Mouse (Mus musculus): ENCODE data around the gene Usp24. TPM values are rescaled to one million over a fixed set of nuclear protein-coding genes. Genes with fewer than 3 reads are reported as not detected.

The Usp24 gene
- polyA plus RNA-seq, 1 experiment from 2014 or later: 10.8 TPM

- ATAC-seq (ENCODE audit: low FRiP score, low read depth): no peak
- 85% methylated on average over 5 of the region's 5 CpGs for WGBS
Measured at GRCm38 (mm10) chr4:106470921-106471320, 154.9 kb downstream of the Usp24 start.

GRCm38 (mm10) chr4:106472335-106472734 lies 156.3 kb downstream of the Usp24 start:
- Histone ChIP-seq H3K9me3 (no peaks in the 10 kb centered on the region), H3K27me3 (peaks cover 17% of the 10 kb centered on the region; the same call in 1 of the 2 replicates), H3K4me3 (no peak overlapping the region), H3K36me3 (no peaks in the 10 kb centered on the region), H3K4me2 (replicated peaks) (no peak overlapping the region), H3K4me1 (no peaks in the 10 kb centered on the region), H3K9ac (replicated peaks) (no peak overlapping the region), H3K27ac (replicated peaks) (no peak overlapping the region)
- ATAC-seq (ENCODE audit: low FRiP score, low read depth): peak; percentile 68; the same call in 1 of the 2 replicates
- 14% methylated on average over 3 of the region's 3 CpGs for WGBS

More at GRCm38 (mm10) chr4:106470921-106471320, 154.9 kb downstream of the Usp24 start:
- H3K9ac ChIP-seq (replicated peaks): no peak overlapping the region
- H3K4me2 ChIP-seq (replicated peaks): no peak overlapping the region
- H3K9me3 ChIP-seq: no peaks in the 10 kb centered on the region
- no peak overlapping the region for H3K4me3 ChIP-seq
- H3K27ac ChIP-seq (replicated peaks): no peak overlapping the region
- H3K36me3 ChIP-seq: no peaks in the 10 kb centered on the region
- H3K4me1 ChIP-seq: no peaks in the 10 kb centered on the region
- peaks cover 16% of the 10 kb centered on the region; the same call in 1 of the 2 replicates for H3K27me3 ChIP-seq

GRCm38 (mm10) chr4:106474241-106474640 lies 158.2 kb downstream of the Usp24 start:
- 4% methylated on average over 6 of the region's 6 CpGs for WGBS
- no peak overlapping the region for H3K9ac ChIP-seq (replicated peaks)
- H3K4me2 ChIP-seq (replicated peaks): no peak overlapping the region
- peaks cover 17% of the 10 kb centered on the region; the same call in 1 of the 2 replicates for H3K27me3 ChIP-seq
- ATAC-seq (ENCODE audit: low FRiP score, low read depth): peak; percentile 75
- no peaks in the 10 kb centered on the region for H3K36me3 ChIP-seq
- H3K4me3 ChIP-seq: no peak overlapping the region
- H3K4me1 ChIP-seq: no peaks in the 10 kb centered on the region
- H3K9me3 ChIP-seq: no peaks in the 10 kb centered on the region
- H3K27ac ChIP-seq (replicated peaks): no peak overlapping the region

GRCm38 (mm10) chr4:106480545-106480944 lies 164.5 kb downstream of the Usp24 start:
- Histone ChIP-seq H3K27me3 (peaks cover 14% of the 10 kb centered on the region), H3K9ac (replicated peaks) (no peak overlapping the region), H3K4me2 (replicated peaks) (no peak overlapping the region), H3K4me3 (no peak overlapping the region), H3K27ac (replicated peaks) (no peak overlapping the region), H3K36me3 (no peaks in the 10 kb centered on the region), H3K4me1 (peaks cover 6% of the 10 kb centered on the region), H3K9me3 (no peaks in the 10 kb centered on the region)
- WGBS: 76% methylated on average over 3 of the region's 3 CpGs
- ATAC-seq (ENCODE audit: low FRiP score, low read depth): no peak

GRCm38 (mm10) chr4:106483215-106483727 lies 167.3 kb downstream of the Usp24 start:
- Histone ChIP-seq H3K9ac (replicated peaks) (no peak overlapping the region), H3K4me2 (replicated peaks) (no peak overlapping the region), H3K36me3 (no peaks in the 10 kb centered on the region), H3K9me3 (no peaks in the 10 kb centered on the region), H3K4me3 (no peak overlapping the region), H3K4me1 (peaks cover 6% of the 10 kb centered on the region), H3K27ac (replicated peaks) (no peak overlapping the region), H3K27me3 (peaks cover 10% of the 10 kb centered on the region)
- 45% methylated on average over 7 of the region's 7 CpGs for WGBS
- no peak for ATAC-seq (ENCODE audit: low FRiP score, low read depth)

- peaks cover 6% of the 10 kb centered on the region for H3K4me1 ChIP-seq
- 96% methylated on average over 1 of the region's 1 CpGs for WGBS
- no peak overlapping the region for H3K27ac ChIP-seq (replicated peaks)
- no peaks in the 10 kb centered on the region for H3K9me3 ChIP-seq
- no peaks in the 10 kb centered on the region for H3K36me3 ChIP-seq
- H3K4me3 ChIP-seq: no peak overlapping the region
- ATAC-seq (ENCODE audit: low FRiP score, low read depth): no peak
- no peak overlapping the region for H3K4me2 ChIP-seq (replicated peaks)
- H3K27me3 ChIP-seq: peaks cover 10% of the 10 kb centered on the region
- no peak overlapping the region for H3K9ac ChIP-seq (replicated peaks)
Measured at GRCm38 (mm10) chr4:106483831-106484230, 167.8 kb downstream of the Usp24 start.

GRCm38 (mm10) chr4:106490620-106491019 lies 174.6 kb downstream of the Usp24 start:
- H3K9me3 ChIP-seq: no peaks in the 10 kb centered on the region
- no peak overlapping the region for H3K4me3 ChIP-seq
- H3K4me1 ChIP-seq: no peaks in the 10 kb centered on the region
- H3K27me3 ChIP-seq: no peaks in the 10 kb centered on the region
- H3K4me2 ChIP-seq (replicated peaks): no peak overlapping the region
- H3K27ac ChIP-seq (replicated peaks): no peak overlapping the region
- 66% methylated on average over 4 of the region's 4 CpGs for WGBS
- no peak for ATAC-seq (ENCODE audit: low FRiP score, low read depth)
- no peak overlapping the region for H3K9ac ChIP-seq (replicated peaks)
- H3K36me3 ChIP-seq: no peaks in the 10 kb centered on the region

Other genes starting within 250 kb of the Usp24 start
- 1.8 and 1.9 TPM in 2 replicates for gene Pcsk9, start 148.1 kb downstream of the Usp24 start, polyA plus RNA-seq (2016; fragmentation: Nextera tagmentation; extraction: Ambion mirVana)
- gene Bsnd, start 176.1 kb downstream of the Usp24 start, polyA plus RNA-seq (2016; fragmentation: Nextera tagmentation; extraction: Ambion mirVana): not detected in 2 replicates
- 6.7 and 7.7 TPM in 2 replicates for gene Dhcr24, start 244.8 kb downstream of the Usp24 start, polyA plus RNA-seq (2016; fragmentation: Nextera tagmentation; extraction: Ambion mirVana)

Data from midbrain, embryonic 12.5 days (tissue).